Mouse (Mus musculus) left cerebral cortex, adult 9 months (tissue): ENCODE results near the gene Tfip11.

Experiments
- DNase-seq, 2 experiments: peaks; one replicate each; pipeline ENCODE4 v3.0.0; 2022; ENCODE audit warnings: low spot score in 2 of 2

Tfip11 gene

GRCm38 (mm10) chr5:112364184-112364797, 38.1 kb downstream of the Tfip11 start:
- DNase-seq = no peak

- no peak for DNase-seq
These were observed 40.7 kb downstream of the Tfip11 start for GRCm38 (mm10) chr5:112366879-112367278.

- DNase-seq = no peak
These were observed 41.2 kb downstream of the Tfip11 start for GRCm38 (mm10) chr5:112367338-112367737.

GRCm38 (mm10) chr5:112367929-112368328, 41.8 kb downstream of the Tfip11 start:
- peak in 1 of 2 experiments; percentile 46 for DNase-seq

GRCm38 (mm10) chr5:112368666-112369065, 42.5 kb downstream of the Tfip11 start:
- no peak for DNase-seq

- DNase-seq = no peak
These were observed 43.2 kb downstream of the Tfip11 start for GRCm38 (mm10) chr5:112369326-112369725.

GRCm38 (mm10) chr5:112370236-112370813, 44.2 kb downstream of the Tfip11 start:
- no peak for DNase-seq

- DNase-seq = peak in 1 of 2 experiments; percentile 78
These were observed 45.8 kb downstream of the Tfip11 start for GRCm38 (mm10) chr5:112371933-112372332.

GRCm38 (mm10) chr5:112376111-112376510, 50.0 kb downstream of the Tfip11 start:
- no peak for DNase-seq

GRCm38 (mm10) chr5:112377380-112377779, 51.2 kb downstream of the Tfip11 start:
- no peak for DNase-seq

GRCm38 (mm10) chr5:112378716-112379115, 52.6 kb downstream of the Tfip11 start:
- DNase-seq = no peak

- no peak for DNase-seq
These were observed 55.0 kb downstream of the Tfip11 start for GRCm38 (mm10) chr5:112381154-112381553.

GRCm38 (mm10) chr5:112382042-112382441, 55.9 kb downstream of the Tfip11 start:
- no peak for DNase-seq

- peak in 1 of 2 experiments; percentile 67 for DNase-seq
These were observed 56.6 kb downstream of the Tfip11 start for GRCm38 (mm10) chr5:112382641-112383330.

- DNase-seq = no peak
These were observed 58.8 kb downstream of the Tfip11 start for GRCm38 (mm10) chr5:112384805-112385472.

GRCm38 (mm10) chr5:112385973-112386372, 59.8 kb downstream of the Tfip11 start:
- no peak for DNase-seq
